Mouse (Mus musculus): ENCODE data around the gene Ctrc. TPM values are rescaled to one million over a fixed set of nuclear protein-coding genes. Genes with fewer than 3 reads are reported as not detected.

Gene Ctrc
- polyA plus RNA-seq (2014; fragmentation: Illumina TruSeq; extraction: RNeasy Lipid Tissue Mini Kit (QIAGEN cat#74804); ENCODE audit: low read depth, low replicate concordance): not detected

GRCm38 (mm10) chr4:141845999-141846398 is at the start of gene Ctrc:
Ctrc (minus strand) TSS chr4:141846359.

GRCm38 (mm10) chr4:141874601-141875460 is 28.7 kb upstream of the Ctrc start, which contains the start of gene Efhd2:
Efhd2 (minus strand) TSS chr4:141874920.

GRCm38 (mm10) chr4:141826060-141826459 is 20.1 kb downstream of the Ctrc start, which contains the start of gene Cela2a:
Cela2a (minus strand) TSS chr4:141826160.

GRCm38 (mm10) chr4:141793282-141794151 is 52.6 kb downstream of the Ctrc start, which contains the start of gene Casp9:
Casp9 (plus strand) TSS chr4:141793612.

GRCm38 (mm10) chr4:141790524-141790990 is 55.6 kb downstream of the Ctrc start, which contains the start of gene Dnajc16:
Dnajc16 (minus strand) TSS chr4:141790931.

Other genes with a start within 250 kb of the Ctrc start
- gene Fblim1, start 240.3 kb downstream of the Ctrc start, polyA plus RNA-seq (2014; fragmentation: Illumina TruSeq; extraction: RNeasy Lipid Tissue Mini Kit (QIAGEN cat#74804); ENCODE audit: low read depth, low replicate concordance): 1.3 TPM
- gene Tmem82, start 227.7 kb downstream of the Ctrc start, polyA plus RNA-seq (2014; fragmentation: Illumina TruSeq; extraction: RNeasy Lipid Tissue Mini Kit (QIAGEN cat#74804); ENCODE audit: low read depth, low replicate concordance): 0.42 TPM
- gene Slc25a34, start 222.5 kb downstream of the Ctrc start, polyA plus RNA-seq (2014; fragmentation: Illumina TruSeq; extraction: RNeasy Lipid Tissue Mini Kit (QIAGEN cat#74804); ENCODE audit: low read depth, low replicate concordance): 0.13 TPM
- 2.8 TPM for gene Plekhm2, start 181.5 kb downstream of the Ctrc start, polyA plus RNA-seq (2014; fragmentation: Illumina TruSeq; extraction: RNeasy Lipid Tissue Mini Kit (QIAGEN cat#74804); ENCODE audit: low read depth, low replicate concordance)
- gene Rsc1a1, start 160.8 kb downstream of the Ctrc start, polyA plus RNA-seq (2014; fragmentation: Illumina TruSeq; extraction: RNeasy Lipid Tissue Mini Kit (QIAGEN cat#74804); ENCODE audit: low read depth, low replicate concordance): 0.28 TPM
- gene Ddi2, start 122.9 kb downstream of the Ctrc start, polyA plus RNA-seq (2014; fragmentation: Illumina TruSeq; extraction: RNeasy Lipid Tissue Mini Kit (QIAGEN cat#74804); ENCODE audit: low read depth, low replicate concordance): 5.7 TPM
- not detected for gene Agmat, start 99.7 kb downstream of the Ctrc start, polyA plus RNA-seq (2014; fragmentation: Illumina TruSeq; extraction: RNeasy Lipid Tissue Mini Kit (QIAGEN cat#74804); ENCODE audit: low read depth, low replicate concordance)
- 3.8 TPM for gene Dnajc16, start 55.4 kb downstream of the Ctrc start, polyA plus RNA-seq (2014; fragmentation: Illumina TruSeq; extraction: RNeasy Lipid Tissue Mini Kit (QIAGEN cat#74804); ENCODE audit: low read depth, low replicate concordance)
- 4.0 TPM for gene Casp9, start 52.7 kb downstream of the Ctrc start, polyA plus RNA-seq (2014; fragmentation: Illumina TruSeq; extraction: RNeasy Lipid Tissue Mini Kit (QIAGEN cat#74804); ENCODE audit: low read depth, low replicate concordance)
- not detected for gene Cela2a, start 20.2 kb downstream of the Ctrc start, polyA plus RNA-seq (2014; fragmentation: Illumina TruSeq; extraction: RNeasy Lipid Tissue Mini Kit (QIAGEN cat#74804); ENCODE audit: low read depth, low replicate concordance)
- gene Efhd2, start 28.6 kb upstream of the Ctrc start, polyA plus RNA-seq (2014; fragmentation: Illumina TruSeq; extraction: RNeasy Lipid Tissue Mini Kit (QIAGEN cat#74804); ENCODE audit: low read depth, low replicate concordance): 2.5 TPM
- gene Fhad1, start 168.7 kb upstream of the Ctrc start, polyA plus RNA-seq (2014; fragmentation: Illumina TruSeq; extraction: RNeasy Lipid Tissue Mini Kit (QIAGEN cat#74804); ENCODE audit: low read depth, low replicate concordance): 123 TPM
- 0.18 TPM for gene Tmem51, start 237.9 kb upstream of the Ctrc start, polyA plus RNA-seq (2014; fragmentation: Illumina TruSeq; extraction: RNeasy Lipid Tissue Mini Kit (QIAGEN cat#74804); ENCODE audit: low read depth, low replicate concordance)

Data from testis, adult 10 weeks (tissue).